Mouse (Mus musculus): ENCODE measurements around the gene Map3k5. TPM values are rescaled to one million over a fixed set of nuclear protein-coding genes. Genes with fewer than 3 reads are reported as not detected.
A peak's percentile ranks its signal among the peaks of the same experiment; 100 is the strongest.

Map3k5 gene
- polyA plus RNA-seq, 1 experiment: 11.3 TPM

GRCm38 (mm10) chr10:20031936-20032335 is 97.7 kb downstream of the Map3k5 start:
- DNase-seq: peak; percentile 97
- TF ChIP-seq POLR2A (IDR thresholded peaks at IDR 0.05; ENCODE audit: low read depth, low read length): no peak
- no peak for TF ChIP-seq CTCF (conservative IDR thresholded peaks at IDR 0.05; ENCODE audit: insufficient read depth, insufficient read length, low read depth, low read length)

GRCm38 (mm10) chr10:20036375-20036774 is 102.1 kb downstream of the Map3k5 start:
- DNase-seq: no peak
- no peak overlapping the region for H3K4me3 ChIP-seq (ENCODE audit: insufficient read depth, low read depth, low read length)
- peaks cover 11% of the 10 kb centered on the region for H3K4me1 ChIP-seq (ENCODE audit: control insufficient read depth, insufficient read depth, low read length)
- H3K27me3 ChIP-seq (replicated peaks; ENCODE audit: control insufficient read depth, insufficient read depth, low read length): no peaks in the 10 kb centered on the region
- 81% methylated on average over 2 of the region's 2 CpGs for WGBS
- no peak overlapping the region for H3K27ac ChIP-seq (ENCODE audit: insufficient read depth, low read depth, low read length)
- no peak for TF ChIP-seq CTCF (conservative IDR thresholded peaks at IDR 0.05; ENCODE audit: insufficient read depth, insufficient read length, low read depth, low read length)
- TF ChIP-seq POLR2A (IDR thresholded peaks at IDR 0.05; ENCODE audit: low read depth, low read length): no peak
- H3K36me3 ChIP-seq (ENCODE audit: control insufficient read depth, insufficient read depth, low read length): no peaks in the 10 kb centered on the region; the same call in 1 of the 2 replicates

More at GRCm38 (mm10) chr10:20031936-20032335, 97.7 kb downstream of the Map3k5 start:
- Histone ChIP-seq H3K27me3 (replicated peaks; ENCODE audit: control insufficient read depth, insufficient read depth, low read length) (no peaks in the 10 kb centered on the region), H3K36me3 (ENCODE audit: control insufficient read depth, insufficient read depth, low read length) (peaks cover 2% of the 10 kb centered on the region), H3K4me1 (ENCODE audit: control insufficient read depth, insufficient read depth, low read length) (peaks cover 7% of the 10 kb centered on the region), H3K27ac (ENCODE audit: insufficient read depth, low read depth, low read length) (peak overlapping the region; percentile 93; the same call in 1 of the 2 replicates), H3K4me3 (ENCODE audit: insufficient read depth, low read depth, low read length) (no peak overlapping the region)
- 34% methylated on average over 2 of the region's 2 CpGs for WGBS

GRCm38 (mm10) chr10:20036846-20037245 is 102.6 kb downstream of the Map3k5 start:
- 55% methylated on average over 7 of the region's 7 CpGs for WGBS
- H3K27ac ChIP-seq (ENCODE audit: insufficient read depth, low read depth, low read length): no peak overlapping the region
- no peaks in the 10 kb centered on the region for H3K27me3 ChIP-seq (replicated peaks; ENCODE audit: control insufficient read depth, insufficient read depth, low read length)
- H3K4me3 ChIP-seq (ENCODE audit: insufficient read depth, low read depth, low read length): no peak overlapping the region
- DNase-seq: no peak
- H3K36me3 ChIP-seq (ENCODE audit: control insufficient read depth, insufficient read depth, low read length): no peaks in the 10 kb centered on the region; the same call in 1 of the 2 replicates
- TF ChIP-seq CTCF (conservative IDR thresholded peaks at IDR 0.05; ENCODE audit: insufficient read depth, insufficient read length, low read depth, low read length) (no peak), POLR2A (IDR thresholded peaks at IDR 0.05; ENCODE audit: low read depth, low read length) (no peak)
- peaks cover 11% of the 10 kb centered on the region for H3K4me1 ChIP-seq (ENCODE audit: control insufficient read depth, insufficient read depth, low read length)

GRCm38 (mm10) chr10:20039531-20039930 is 105.3 kb downstream of the Map3k5 start:
- H3K4me1 ChIP-seq (ENCODE audit: control insufficient read depth, insufficient read depth, low read length): peaks cover 6% of the 10 kb centered on the region
- no peaks in the 10 kb centered on the region for H3K36me3 ChIP-seq (ENCODE audit: control insufficient read depth, insufficient read depth, low read length)
- no peak overlapping the region for H3K27ac ChIP-seq (ENCODE audit: insufficient read depth, low read depth, low read length)
- no peak for TF ChIP-seq CTCF (conservative IDR thresholded peaks at IDR 0.05; ENCODE audit: insufficient read depth, insufficient read length, low read depth, low read length)
- no peak for TF ChIP-seq POLR2A (IDR thresholded peaks at IDR 0.05; ENCODE audit: low read depth, low read length)
- DNase-seq: no peak
- H3K4me3 ChIP-seq (ENCODE audit: insufficient read depth, low read depth, low read length): no peak overlapping the region
- H3K27me3 ChIP-seq (replicated peaks; ENCODE audit: control insufficient read depth, insufficient read depth, low read length): no peaks in the 10 kb centered on the region
- WGBS: 90% methylated on average over 3 of the region's 3 CpGs

GRCm38 (mm10) chr10:20040116-20040515 is 105.8 kb downstream of the Map3k5 start:
- Histone ChIP-seq H3K36me3 (ENCODE audit: control insufficient read depth, insufficient read depth, low read length) (no peaks in the 10 kb centered on the region), H3K4me1 (ENCODE audit: control insufficient read depth, insufficient read depth, low read length) (peaks cover 6% of the 10 kb centered on the region), H3K27me3 (replicated peaks; ENCODE audit: control insufficient read depth, insufficient read depth, low read length) (no peaks in the 10 kb centered on the region), H3K4me3 (ENCODE audit: insufficient read depth, low read depth, low read length) (no peak overlapping the region), H3K27ac (ENCODE audit: insufficient read depth, low read depth, low read length) (peak overlapping the region; percentile 61; the same call in 1 of the 2 replicates)
- DNase-seq: peak; percentile 87
- TF ChIP-seq CTCF (conservative IDR thresholded peaks at IDR 0.05; ENCODE audit: insufficient read depth, insufficient read length, low read depth, low read length) (no peak), POLR2A (IDR thresholded peaks at IDR 0.05; ENCODE audit: low read depth, low read length) (no peak)
- 37% methylated on average over 7 of the region's 7 CpGs for WGBS

GRCm38 (mm10) chr10:20040677-20041076 is 106.4 kb downstream of the Map3k5 start:
- H3K27me3 ChIP-seq (replicated peaks; ENCODE audit: control insufficient read depth, insufficient read depth, low read length): no peaks in the 10 kb centered on the region
- no peak for DNase-seq
- no peak for TF ChIP-seq POLR2A (IDR thresholded peaks at IDR 0.05; ENCODE audit: low read depth, low read length)
- no peak for TF ChIP-seq CTCF (conservative IDR thresholded peaks at IDR 0.05; ENCODE audit: insufficient read depth, insufficient read length, low read depth, low read length)
- no peaks in the 10 kb centered on the region for H3K36me3 ChIP-seq (ENCODE audit: control insufficient read depth, insufficient read depth, low read length)
- WGBS: 53% methylated on average over 4 of the region's 4 CpGs
- no peak overlapping the region for H3K4me3 ChIP-seq (ENCODE audit: insufficient read depth, low read depth, low read length)
- peaks cover 6% of the 10 kb centered on the region for H3K4me1 ChIP-seq (ENCODE audit: control insufficient read depth, insufficient read depth, low read length)
- peak overlapping the region; percentile 5; the same call in 1 of the 2 replicates for H3K27ac ChIP-seq (ENCODE audit: insufficient read depth, low read depth, low read length)

GRCm38 (mm10) chr10:20042081-20042480 is 107.8 kb downstream of the Map3k5 start:
- DNase-seq: no peak
- Histone ChIP-seq H3K4me1 (ENCODE audit: control insufficient read depth, insufficient read depth, low read length) (peaks cover 12% of the 10 kb centered on the region), H3K27me3 (replicated peaks; ENCODE audit: control insufficient read depth, insufficient read depth, low read length) (no peaks in the 10 kb centered on the region), H3K4me3 (ENCODE audit: insufficient read depth, low read depth, low read length) (no peak overlapping the region), H3K36me3 (ENCODE audit: control insufficient read depth, insufficient read depth, low read length) (no peaks in the 10 kb centered on the region), H3K27ac (ENCODE audit: insufficient read depth, low read depth, low read length) (no peak overlapping the region)
- WGBS: 97% methylated on average over 8 of the region's 8 CpGs
- TF ChIP-seq POLR2A (IDR thresholded peaks at IDR 0.05; ENCODE audit: low read depth, low read length) (no peak), CTCF (conservative IDR thresholded peaks at IDR 0.05; ENCODE audit: insufficient read depth, insufficient read length, low read depth, low read length) (no peak)
